Mouse (Mus musculus) megakaryocyte, embryonic 14.5 days (primary cell): ENCODE results near the gene Nhsl2.

Experiments
- FLI1 ChIP-seq: IDR thresholded peaks from 2 replicates; pipeline ENCODE4 v1.6.1; 2012; ENCODE audit warnings: low read length, inconsistent platforms, mixed read lengths
- GATA1 ChIP-seq: IDR thresholded peaks from 3 replicates; pipeline ENCODE4 v1.6.1; 2012; ENCODE audit warnings: mixed read lengths, low read length, inconsistent platforms, borderline replicate concordance

- no peak for TF ChIP-seq GATA1
- no peak for TF ChIP-seq FLI1
These were observed 241.4 kb downstream of the Nhsl2 start for GRCm38 (mm10) chrX:102090605-102091004.
